Mouse (Mus musculus): ENCODE results near the gene Gm20422. TPM values are rescaled to one million over a fixed set of nuclear protein-coding genes. Genes with fewer than 3 reads are reported as not detected.

Gene Gm20422
- total RNA-seq, 1 experiment = not detected

- DNase-seq (ENCODE audit: low read depth, low spot score) = no peak
- H3K27ac ChIP-seq (ENCODE audit: insufficient read depth, low read depth, low read length, poor library complexity, severe bottlenecking) = no peak within 1 kb of the TSS
- TF ChIP-seq ZNF384 (IDR thresholded peaks at IDR 0.05; ENCODE audit: low read depth, low read length) = no peak
- TF ChIP-seq ZC3H11A (IDR thresholded peaks at IDR 0.05; ENCODE audit: borderline replicate concordance, low read depth, low read length) = no peak; the same call in 1 of the 2 replicates
- no peak for TF ChIP-seq HCFC1 (IDR thresholded peaks at IDR 0.05; ENCODE audit: borderline replicate concordance, insufficient read depth, low read length)
- no peak for TF ChIP-seq CHD2 (IDR thresholded peaks at IDR 0.05; ENCODE audit: low read depth, low read length)
- TF ChIP-seq MAFK (IDR thresholded peaks at IDR 0.05; ENCODE audit: insufficient read depth, low read depth, low read length) = no peak
- peaks cover 0 to 3% of the 10 kb centered on the region in 2 experiments; a peak in 2 of 4 replicates for H3K4me1 ChIP-seq (ENCODE audit: control insufficient read depth in 2 of 2, insufficient read depth in 2 of 2, low read length in 2 of 2, poor library complexity in 1 of 2)
- peak within 1 kb of the TSS; percentile 71 for H3K9ac ChIP-seq (ENCODE audit: insufficient read depth, low read depth, low read length, poor library complexity, severe bottlenecking)
- in situ Hi-C loops (cut with MboI; ENCODE audit: low sequenced_read_pairs in 2 of 2, unreplicated experiment in 2 of 2) = no loop called here
- H3K4me3 ChIP-seq (ENCODE audit: insufficient read depth in 1 of 2, low read depth in 1 of 2, low read length in 2 of 2, poor library complexity in 1 of 2, severe bottlenecking in 1 of 2) = peak within 1 kb of the TSS; percentile 67
- no peaks in the 10 kb centered on the region for H3K9me3 ChIP-seq (ENCODE audit: control insufficient read depth, insufficient read depth, low read depth, low read length)
- H3K36me3 ChIP-seq (ENCODE audit: control insufficient read depth, insufficient read depth, low read length, poor library complexity, severe bottlenecking) = peaks cover 40% of the 10 kb centered on the region
Measured at GRCm38 (mm10) chr8:69808094-69808863, 33.6 kb upstream of the Gm20422 start, which contains the start of gene Gmip. TSS of gene Gmip (plus strand) at chr8:69808679.

- Histone ChIP-seq H3K4me3 (ENCODE audit: insufficient read depth in 1 of 2, low read depth in 1 of 2, low read length in 2 of 2, poor library complexity in 1 of 2, severe bottlenecking in 1 of 2) (no peak overlapping the region), H3K9ac (ENCODE audit: insufficient read depth, low read depth, low read length, poor library complexity, severe bottlenecking) (no peak overlapping the region), H3K27ac (ENCODE audit: insufficient read depth, low read depth, low read length, poor library complexity, severe bottlenecking) (no peak overlapping the region), H3K4me1 (ENCODE audit: control insufficient read depth in 2 of 2, insufficient read depth in 2 of 2, low read length in 2 of 2, poor library complexity in 1 of 2) (peaks cover 0 to 3% of the 10 kb centered on the region in 2 experiments; a peak in 2 of 4 replicates), H3K9me3 (ENCODE audit: control insufficient read depth, insufficient read depth, low read depth, low read length) (no peaks in the 10 kb centered on the region), H3K36me3 (ENCODE audit: control insufficient read depth, insufficient read depth, low read length, poor library complexity, severe bottlenecking) (peaks cover 50% of the 10 kb centered on the region)
- DNase-seq (ENCODE audit: low read depth, low spot score) = no peak
- TF ChIP-seq ZNF384 (IDR thresholded peaks at IDR 0.05; ENCODE audit: low read depth, low read length) (no peak), HCFC1 (IDR thresholded peaks at IDR 0.05; ENCODE audit: borderline replicate concordance, insufficient read depth, low read length) (no peak), CHD2 (IDR thresholded peaks at IDR 0.05; ENCODE audit: low read depth, low read length) (no peak), ZC3H11A (IDR thresholded peaks at IDR 0.05; ENCODE audit: borderline replicate concordance, low read depth, low read length) (no peak), MAFK (IDR thresholded peaks at IDR 0.05; ENCODE audit: insufficient read depth, low read depth, low read length) (no peak)
- in situ Hi-C loops (cut with MboI; ENCODE audit: low sequenced_read_pairs in 2 of 2, unreplicated experiment in 2 of 2) = no loop called here
Measured at GRCm38 (mm10) chr8:69807236-69807635, 32.5 kb upstream of the Gm20422 start.

GRCm38 (mm10) chr8:69805491-69805890, 30.8 kb upstream of the Gm20422 start:
- H3K36me3 ChIP-seq (ENCODE audit: control insufficient read depth, insufficient read depth, low read length, poor library complexity, severe bottlenecking) = peaks cover 64% of the 10 kb centered on the region
- no peak for DNase-seq (ENCODE audit: low read depth, low spot score)
- H3K27ac ChIP-seq (ENCODE audit: insufficient read depth, low read depth, low read length, poor library complexity, severe bottlenecking) = no peak overlapping the region
- peaks cover 0 to 3% of the 10 kb centered on the region in 2 experiments; a peak in 2 of 4 replicates for H3K4me1 ChIP-seq (ENCODE audit: control insufficient read depth in 2 of 2, insufficient read depth in 2 of 2, low read length in 2 of 2, poor library complexity in 1 of 2)
- no peaks in the 10 kb centered on the region for H3K9me3 ChIP-seq (ENCODE audit: control insufficient read depth, insufficient read depth, low read depth, low read length)
- no peak overlapping the region for H3K4me3 ChIP-seq (ENCODE audit: insufficient read depth in 1 of 2, low read depth in 1 of 2, low read length in 2 of 2, poor library complexity in 1 of 2, severe bottlenecking in 1 of 2)
- in situ Hi-C loops (cut with MboI; ENCODE audit: low sequenced_read_pairs in 2 of 2, unreplicated experiment in 2 of 2) = no loop called here
- H3K9ac ChIP-seq (ENCODE audit: insufficient read depth, low read depth, low read length, poor library complexity, severe bottlenecking) = no peak overlapping the region
- TF ChIP-seq CHD2 (IDR thresholded peaks at IDR 0.05; ENCODE audit: low read depth, low read length) (no peak), HCFC1 (IDR thresholded peaks at IDR 0.05; ENCODE audit: borderline replicate concordance, insufficient read depth, low read length) (no peak), ZC3H11A (IDR thresholded peaks at IDR 0.05; ENCODE audit: borderline replicate concordance, low read depth, low read length) (no peak), MAFK (IDR thresholded peaks at IDR 0.05; ENCODE audit: insufficient read depth, low read depth, low read length) (no peak), ZNF384 (IDR thresholded peaks at IDR 0.05; ENCODE audit: low read depth, low read length) (no peak)

GRCm38 (mm10) chr8:69805086-69805485, 30.4 kb upstream of the Gm20422 start:
- TF ChIP-seq ZC3H11A (IDR thresholded peaks at IDR 0.05; ENCODE audit: borderline replicate concordance, low read depth, low read length) = no peak
- no peak for TF ChIP-seq CHD2 (IDR thresholded peaks at IDR 0.05; ENCODE audit: low read depth, low read length)
- TF ChIP-seq MAFK (IDR thresholded peaks at IDR 0.05; ENCODE audit: insufficient read depth, low read depth, low read length) = no peak
- TF ChIP-seq HCFC1 (IDR thresholded peaks at IDR 0.05; ENCODE audit: borderline replicate concordance, insufficient read depth, low read length) = no peak
- TF ChIP-seq ZNF384 (IDR thresholded peaks at IDR 0.05; ENCODE audit: low read depth, low read length) = no peak

More at GRCm38 (mm10) chr8:69805086-69805485, 30.4 kb upstream of the Gm20422 start:
- in situ Hi-C loops (cut with MboI; ENCODE audit: low sequenced_read_pairs in 2 of 2, unreplicated experiment in 2 of 2) = no loop called here
- H3K9ac ChIP-seq (ENCODE audit: insufficient read depth, low read depth, low read length, poor library complexity, severe bottlenecking) = no peak overlapping the region
- H3K4me1 ChIP-seq (ENCODE audit: control insufficient read depth in 2 of 2, insufficient read depth in 2 of 2, low read length in 2 of 2, poor library complexity in 1 of 2) = peaks cover 0 to 3% of the 10 kb centered on the region in 2 experiments; a peak in 2 of 4 replicates
- no peak for DNase-seq (ENCODE audit: low read depth, low spot score)
- H3K9me3 ChIP-seq (ENCODE audit: control insufficient read depth, insufficient read depth, low read depth, low read length) = no peaks in the 10 kb centered on the region
- H3K36me3 ChIP-seq (ENCODE audit: control insufficient read depth, insufficient read depth, low read length, poor library complexity, severe bottlenecking) = peaks cover 68% of the 10 kb centered on the region
- no peak overlapping the region for H3K27ac ChIP-seq (ENCODE audit: insufficient read depth, low read depth, low read length, poor library complexity, severe bottlenecking)
- no peak overlapping the region for H3K4me3 ChIP-seq (ENCODE audit: insufficient read depth in 1 of 2, low read depth in 1 of 2, low read length in 2 of 2, poor library complexity in 1 of 2, severe bottlenecking in 1 of 2)

Data from ES-E14 (cell line).